Mouse (Mus musculus) embryonic fibroblast, embryonic 13.5 days (primary cell): ENCODE measurements at regions not wholly inside any gene's neighbourhood (a gene's known extent, or its start where the extent isn't known, plus 50 kb on each side); places are given as distances from the start of the nearest gene placed in this dataset.

Experiments used
- CTCF ChIP-seq: IDR thresholded peaks from 2 replicates; pipeline ENCODE4 v1.5.1; 2011; ENCODE audit warnings: mild to moderate bottlenecking, control low read depth, low read length, moderate library complexity, borderline replicate concordance; ENCODE audit not compliant: insufficient read depth
- POLR2A ChIP-seq: IDR thresholded peaks from 2 replicates; pipeline ENCODE4 v1.6.1; 2011; ENCODE audit warnings: low read depth, mild to moderate bottlenecking, control low read depth, low read length, moderate library complexity

DNA sequence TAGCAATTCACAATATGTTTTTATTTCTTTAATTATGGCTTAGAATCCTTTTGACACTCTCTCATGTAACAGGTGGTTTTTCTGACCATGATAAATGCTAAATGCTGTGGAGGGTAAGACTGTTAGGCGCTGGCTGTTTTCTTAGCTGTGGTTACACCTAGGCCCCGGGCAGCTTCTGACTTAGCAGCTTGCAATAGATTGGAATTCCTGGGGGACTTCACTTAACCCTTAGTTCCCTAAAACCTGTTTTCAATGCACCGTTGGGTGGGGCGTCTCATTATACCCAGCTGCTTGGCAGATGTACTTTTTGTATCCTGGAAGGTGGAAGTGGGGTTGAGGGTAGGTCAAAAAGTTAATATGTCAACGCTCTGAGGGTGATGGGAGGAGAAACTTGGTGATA is 704.2 kb upstream of the Car8 start:
- TF ChIP-seq POLR2A: no peak
- TF ChIP-seq CTCF: no peak
